Mouse (Mus musculus): ENCODE results near the gene Iqcm. TPM values are rescaled to one million over a fixed set of nuclear protein-coding genes. Genes with fewer than 3 reads are reported as not detected.
"Not testable (repeated sequence)": the region's sequence is repeated elsewhere in the genome, so short reads cannot be mapped to it uniquely, and the experiment has no call there.

Gene Iqcm
- total RNA-seq (2021) = under 1 TPM; 0.23 to 0.25 TPM
- long read RNA-seq = 0 reads

DNA sequence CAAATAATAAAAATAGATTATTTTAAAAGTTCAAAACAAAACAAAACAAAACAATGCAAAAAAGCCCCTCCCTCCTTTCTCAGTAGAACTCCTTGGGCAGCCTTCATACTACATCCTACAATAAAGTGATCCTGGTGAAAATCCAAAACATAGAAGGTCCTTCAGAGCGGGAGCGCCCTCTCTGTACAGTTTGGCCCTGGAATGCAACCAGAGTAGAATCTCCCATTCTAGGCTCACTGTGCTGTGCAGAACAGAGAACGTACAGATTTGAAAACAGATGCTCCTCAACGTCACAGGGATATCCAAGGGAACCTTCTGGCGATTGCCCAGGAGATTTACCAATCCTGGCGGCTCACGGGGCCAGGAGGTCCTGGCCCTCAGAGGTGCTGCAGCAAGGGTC, at the start of gene Iqcm:
Gene Iqcm (plus strand): TSS at position 301 of the 400 bp plus-strand sequence.
- DNase-seq (ENCODE audit: low spot score in 2 of 2) = no peak

- no peak for DNase-seq (ENCODE audit: low spot score in 2 of 2)
Measured at GRCm38 (mm10) chr8:75406489-75406888, 42.0 kb upstream of the Iqcm start, which contains the start of gene Gm10358. Gm10358 (minus strand) TSS chr8:75406589.

- DNase-seq (ENCODE audit: low spot score in 2 of 2) = not testable (repeated sequence)
Measured at GRCm38 (mm10) chr8:75415696-75416095, 32.8 kb upstream of the Iqcm start.

DNA sequence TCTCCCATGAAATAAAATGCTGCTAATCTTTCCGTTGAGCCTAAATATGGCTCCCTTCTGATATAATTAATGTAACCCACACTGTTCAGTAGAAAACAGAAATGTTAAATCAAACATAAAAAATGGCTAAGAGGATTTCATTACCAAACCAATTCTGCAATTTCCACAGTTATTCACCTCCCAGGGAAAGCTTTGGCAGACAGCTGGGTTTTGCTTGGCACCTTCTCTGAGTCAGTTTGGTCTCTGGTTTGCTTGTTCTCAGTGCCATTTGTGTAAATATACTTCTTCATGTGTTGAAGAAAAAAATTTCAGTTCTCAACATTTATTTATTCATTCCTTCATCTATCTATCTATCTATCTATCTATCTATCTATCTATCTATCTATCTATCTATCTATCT, 28.3 kb downstream of the Iqcm start:
- peak; percentile 44 to 54 for DNase-seq (ENCODE audit: low spot score in 2 of 2)

- DNase-seq (ENCODE audit: low spot score in 2 of 2) = no peak
Measured at GRCm38 (mm10) chr8:75489035-75489678, 40.7 kb downstream of the Iqcm start.

DNA sequence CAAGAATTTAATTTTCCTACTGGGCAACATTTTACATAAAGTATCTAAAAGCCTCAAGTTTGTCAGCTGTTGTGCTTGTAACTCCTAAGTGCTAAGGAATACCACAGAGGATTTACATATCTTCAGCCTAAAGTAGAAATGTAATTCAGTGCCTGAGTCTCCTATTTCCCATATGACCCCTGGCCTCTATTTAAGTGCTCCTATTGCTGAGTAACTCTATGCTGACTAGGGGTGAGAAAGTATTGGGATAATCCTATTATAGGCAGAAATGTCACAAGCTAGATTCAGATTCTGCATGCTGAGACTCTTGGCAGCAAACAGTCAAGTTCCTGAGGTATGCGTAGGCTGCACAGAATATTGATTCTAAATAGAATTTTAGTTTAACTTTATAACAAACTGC, 60.8 kb downstream of the Iqcm start:
- peak in 1 of 2 experiments; percentile 6 for DNase-seq (ENCODE audit: low spot score in 2 of 2)

DNA sequence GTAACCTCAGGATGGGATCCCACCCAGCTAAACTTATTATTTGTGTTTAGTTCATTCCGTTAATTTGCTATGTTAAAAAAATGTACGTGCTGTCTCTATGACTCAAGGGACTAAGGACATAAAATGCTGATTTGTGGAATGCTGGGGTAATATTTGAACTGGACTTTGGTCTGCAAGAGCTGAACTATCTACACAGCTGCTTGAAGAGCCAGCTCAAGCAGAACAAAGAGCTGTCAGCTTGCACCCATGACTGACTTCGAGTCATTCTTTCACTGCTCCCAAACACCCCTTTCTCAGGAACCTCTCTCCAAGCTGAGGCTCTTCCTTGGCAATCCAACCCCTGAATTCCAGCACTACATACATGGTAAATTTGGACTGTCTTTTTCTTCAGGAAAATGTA, 65.3 kb downstream of the Iqcm start:
- DNase-seq (ENCODE audit: low spot score in 2 of 2) = no peak

DNA sequence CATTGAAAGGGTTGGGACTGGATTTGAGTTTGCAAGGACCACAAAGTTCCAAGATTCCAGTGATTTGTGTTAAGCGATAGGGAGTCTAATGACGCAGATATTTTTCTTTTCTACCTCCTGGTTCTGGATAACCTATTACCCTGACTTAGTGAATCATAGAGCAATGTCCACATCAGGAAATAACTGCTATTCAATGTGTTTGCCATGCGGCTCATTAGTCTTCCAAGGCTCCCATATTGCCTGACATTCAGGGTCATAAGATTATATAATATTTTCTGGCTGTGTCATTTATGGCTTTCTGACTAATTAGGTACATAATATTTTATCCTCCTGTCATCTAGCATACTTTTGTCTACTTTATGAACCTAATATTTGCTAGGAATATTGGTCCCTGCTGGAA, 100.8 kb downstream of the Iqcm start:
- DNase-seq (ENCODE audit: low spot score in 2 of 2) = no peak

DNA sequence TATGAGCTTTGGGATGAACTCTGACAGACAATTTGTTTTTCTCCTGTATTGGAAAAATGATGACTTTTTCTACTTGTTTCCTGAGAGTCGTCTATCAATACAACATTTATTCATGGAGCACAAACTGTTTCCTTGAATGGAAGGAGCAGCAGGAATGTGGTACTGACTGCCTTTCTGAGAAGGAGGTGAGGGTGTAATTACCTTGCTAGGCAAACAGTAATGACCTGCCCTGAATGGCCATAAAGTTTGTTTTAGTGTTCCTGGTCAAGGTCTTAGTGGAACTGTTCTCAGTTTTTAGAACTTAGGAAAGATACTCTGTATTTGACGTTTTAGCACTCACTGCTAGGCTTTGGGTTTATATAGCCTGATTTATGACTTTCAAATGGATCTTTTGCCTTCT, 147.8 kb downstream of the Iqcm start:
- DNase-seq (ENCODE audit: low spot score in 2 of 2) = no peak

DNA sequence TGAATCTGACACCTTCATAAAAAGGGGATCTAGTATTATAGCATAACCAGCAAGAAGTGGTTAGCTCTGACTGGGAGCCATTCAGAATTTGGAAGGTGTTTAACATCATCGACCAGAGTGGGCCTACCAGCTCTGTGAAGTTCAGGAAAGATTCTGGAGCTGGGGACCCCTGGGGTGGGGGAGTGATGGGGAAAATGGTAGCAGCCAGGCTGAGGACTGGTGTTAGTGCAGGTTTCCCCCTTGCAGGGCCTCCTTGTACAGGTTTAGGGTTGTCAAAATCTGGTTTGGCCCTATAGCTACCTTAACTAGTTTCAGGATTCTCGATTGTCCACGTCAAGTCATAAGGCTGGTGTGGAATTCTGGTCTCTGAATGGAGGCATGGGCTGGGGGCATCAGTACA, 194.5 kb downstream of the Iqcm start:
- DNase-seq (ENCODE audit: low spot score in 2 of 2) = no peak

DNA sequence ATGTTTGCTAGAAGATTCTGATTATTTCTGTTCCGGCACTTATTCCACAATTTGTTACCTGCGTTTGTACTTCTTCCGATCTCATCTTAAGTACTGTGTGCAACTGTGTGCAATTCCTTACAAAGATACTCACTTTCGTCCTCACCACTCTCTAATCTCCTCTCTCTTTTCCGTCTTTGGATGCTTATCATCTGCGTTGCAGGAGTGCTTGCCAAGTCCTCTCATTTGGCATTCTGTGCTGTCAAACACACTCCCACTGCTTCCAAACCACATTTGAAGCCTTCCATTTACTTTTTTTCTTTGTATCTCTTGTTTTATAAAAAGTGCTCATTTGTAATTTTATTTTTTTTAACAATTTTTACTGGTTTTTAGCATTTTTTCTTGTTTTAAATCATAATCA, 210.8 kb downstream of the Iqcm start:
- DNase-seq (ENCODE audit: low spot score in 2 of 2) = peak; percentile 70 to 81

- no peak for DNase-seq (ENCODE audit: low spot score in 2 of 2)
Measured at GRCm38 (mm10) chr8:75746561-75746960, 298.1 kb downstream of the Iqcm start.

GRCm38 (mm10) chr8:75755596-75755995, 307.1 kb downstream of the Iqcm start:
- DNase-seq (ENCODE audit: low spot score in 2 of 2) = no peak

DNA sequence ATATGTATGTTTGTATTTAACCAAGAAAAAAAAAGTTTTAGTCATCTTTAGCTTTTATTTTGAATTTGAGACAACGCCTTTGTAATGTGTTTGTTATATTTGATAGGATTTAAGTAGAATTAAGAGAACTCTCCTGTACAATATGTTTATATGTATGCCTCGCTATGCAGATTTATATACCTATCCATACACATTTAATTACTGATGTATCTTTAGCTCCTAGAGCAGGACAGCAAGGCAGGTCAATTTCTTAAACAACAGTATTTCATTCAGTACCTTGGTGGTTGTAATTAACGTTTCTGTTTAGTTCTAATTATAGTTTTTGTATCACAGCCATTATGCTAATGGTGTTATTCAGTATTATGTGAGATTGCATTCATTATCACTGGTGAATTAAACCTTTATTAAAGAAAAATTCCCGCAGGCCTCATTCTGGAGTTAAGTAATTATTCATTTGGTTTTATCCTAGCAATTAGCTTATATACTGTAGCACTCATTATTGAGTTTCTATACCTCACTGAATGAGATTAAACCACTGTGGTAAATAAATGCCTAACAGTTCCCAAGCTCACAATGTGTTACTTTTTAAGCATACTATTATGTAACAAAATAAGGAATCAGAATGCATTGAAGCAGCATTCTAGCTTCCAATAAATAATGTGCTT, 380.1 kb downstream of the Iqcm start:
- DNase-seq (ENCODE audit: low spot score in 2 of 2) = no peak

- peak; percentile 7 to 41 for DNase-seq (ENCODE audit: low spot score in 2 of 2)
Measured at GRCm38 (mm10) chr8:75835245-75835644, 386.8 kb downstream of the Iqcm start.

DNA sequence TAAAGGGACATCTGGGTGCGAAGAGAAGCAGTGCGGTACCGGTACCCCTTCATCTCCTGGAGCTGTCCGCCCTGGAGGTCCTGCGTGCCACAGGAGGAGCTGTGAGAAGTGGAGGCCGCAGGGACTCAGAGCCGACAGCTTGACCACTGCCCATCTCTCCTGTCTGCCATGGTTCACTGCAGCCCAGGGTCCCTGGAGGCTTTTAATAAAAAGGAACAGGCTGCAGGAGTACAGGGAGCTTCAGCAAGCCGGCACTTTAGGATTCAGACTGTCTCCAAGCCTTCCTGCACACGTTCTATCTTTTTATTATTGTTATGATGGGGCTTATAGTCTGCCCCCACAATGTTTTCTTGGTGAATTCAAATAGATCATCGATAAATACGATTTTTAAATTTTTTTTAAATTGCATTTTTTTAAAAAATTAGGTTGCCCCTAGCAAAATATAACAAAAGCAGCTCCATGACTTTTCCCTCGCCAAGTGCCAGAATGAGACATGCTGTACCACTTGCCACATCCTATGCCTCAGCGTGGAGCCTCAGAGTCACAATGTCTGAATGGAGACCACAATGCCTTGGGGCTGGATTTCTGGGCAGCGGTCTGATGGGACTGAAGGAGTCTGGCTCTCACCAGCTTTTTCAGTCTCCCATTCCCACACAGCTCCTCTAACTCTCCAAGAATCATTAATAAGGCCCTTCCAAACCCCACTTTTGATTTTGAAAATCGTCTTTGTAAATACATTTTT, 469.3 kb downstream of the Iqcm start:
- DNase-seq (ENCODE audit: low spot score in 2 of 2) = no peak

DNA sequence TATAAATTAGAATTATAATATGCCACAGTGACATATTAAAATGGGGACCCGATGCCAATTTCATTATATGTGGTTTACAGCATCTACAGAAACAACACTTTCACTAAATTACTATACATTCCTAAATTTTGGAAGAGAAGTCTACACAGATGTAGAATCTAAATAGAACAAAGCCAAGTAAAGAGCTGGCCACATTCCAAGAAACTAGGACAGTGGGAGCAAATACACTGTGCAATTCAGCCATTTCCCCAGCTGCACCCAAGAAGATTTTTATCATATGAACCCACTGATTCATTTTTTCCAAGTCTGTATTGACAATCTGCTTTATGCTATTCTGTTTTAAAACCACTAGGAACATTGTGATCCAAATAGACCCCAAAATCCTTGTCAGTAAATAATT, 500.7 kb downstream of the Iqcm start:
- DNase-seq (ENCODE audit: low spot score in 2 of 2) = peak in 1 of 2 experiments; percentile 51

- DNase-seq (ENCODE audit: low spot score in 2 of 2) = peak in 1 of 2 experiments; percentile 5
Measured at GRCm38 (mm10) chr8:75956016-75956415, 507.5 kb downstream of the Iqcm start.

DNA sequence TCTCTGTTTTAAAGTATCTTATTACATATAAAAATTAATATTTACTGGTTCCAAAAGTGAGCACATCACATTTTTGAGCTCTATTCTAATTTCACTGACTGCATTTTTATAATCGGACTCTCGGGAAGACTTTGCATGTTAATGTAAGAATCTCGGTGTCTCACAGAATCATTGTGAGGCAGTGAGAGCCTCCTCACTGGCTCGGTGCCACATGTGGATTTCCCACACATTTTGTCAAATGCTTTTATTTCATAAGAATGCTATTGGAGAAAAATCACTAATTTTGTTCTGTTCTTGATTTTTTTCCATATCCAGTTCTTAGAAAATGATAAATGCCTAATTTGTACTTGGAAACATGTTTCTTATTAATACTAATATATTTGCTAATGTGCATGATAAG, 570.0 kb downstream of the Iqcm start:
- DNase-seq (ENCODE audit: low spot score in 2 of 2) = peak in 1 of 2 experiments; percentile 50

Data from layer of hippocampus, adult 18-20 months (tissue).